Mouse (Mus musculus) embryonic facial prominence, embryonic 14.5 days (tissue): ENCODE data around the gene Rnft2. TPM values are rescaled to one million over a fixed set of nuclear protein-coding genes. Genes with fewer than 3 reads are reported as not detected.

Experiments used
- ATAC-seq: fragments of 200-750 bp; cut with Nextera tagmentation; 2 replicates; pipeline ENCODE4 v1.8.0; 2017; ENCODE audit warnings: low read depth, moderate number of reproducible peaks, moderate TSS enrichment
- DNase-seq: peaks from one replicate; pipeline ENCODE4 v3.0.0-alpha.2; 2015; ENCODE audit warnings: low spot score
- H3K27ac ChIP-seq: fragments of 300-500 bp; sonication (generic); replicated peaks from 2 replicates; pipeline ENCODE4 v1.5.1; 2014; ENCODE audit warnings: low read depth, mild to moderate bottlenecking, low read length, moderate library complexity
- H3K27me3 ChIP-seq: fragments of 300-500 bp; sonication (generic); replicated peaks from 2 replicates; pipeline ENCODE4 v1.6.1; 2014; ENCODE audit warnings: low read length; ENCODE audit not compliant: control insufficient read depth, insufficient read depth
- H3K36me3 ChIP-seq: fragments of 300-500 bp; sonication (generic); 2 replicates; pipeline ENCODE4 v1.6.1; 2014; ENCODE audit warnings: low read length, mixed read lengths; ENCODE audit not compliant: control insufficient read depth, insufficient read depth
- H3K4me1 ChIP-seq: fragments of 300-500 bp; sonication (generic); 2 replicates; pipeline ENCODE4 v1.6.1; 2014; ENCODE audit warnings: antibody characterized with exemption, low read length; ENCODE audit not compliant: control insufficient read depth, insufficient read depth
- H3K4me2 ChIP-seq: fragments of 300-500 bp; sonication (generic); 2 replicates; pipeline ENCODE4 v1.6.1; 2014; ENCODE audit warnings: low read depth, mild to moderate bottlenecking, low read length, moderate library complexity, mixed read lengths
- H3K4me3 ChIP-seq: fragments of 300-500 bp; sonication (generic); 2 replicates; pipeline ENCODE4 v1.5.1; 2014; ENCODE audit warnings: low read depth, mild to moderate bottlenecking, low read length
- H3K9ac ChIP-seq: fragments of 300-500 bp; sonication (generic); 2 replicates; pipeline ENCODE4 v1.6.1; 2014; ENCODE audit warnings: low read depth, mild to moderate bottlenecking, low read length, moderate library complexity, mixed read lengths
- H3K9me3 ChIP-seq: fragments of 300-500 bp; sonication (generic); 2 replicates; pipeline ENCODE4 v1.6.1; 2016; ENCODE audit warnings: low read length; ENCODE audit not compliant: control insufficient read depth
- WGBS: fragments of 180-500 bp; shearing (Covaris S2); extraction: QIAGEN DNeasy Blood & Tissue Kit; methylation state at CpG from one replicate; pipeline ENCODE4 v1.1.7; 2014; 5-methylcytosine and 5-hydroxymethylcytosine counted together
- polyA plus RNA-seq: library from polyadenylated mRNA; unstranded; fragments of >200 nt; fragmentation: Nextera tagmentation; extraction: Ambion mirVana; gene quantifications from 2 replicates; pipeline ENCODE4 v1.2.1, GENCODE M21; 2014

Rnft2 gene
- polyA plus RNA-seq, 1 experiment from 2014 or later = 2.8 TPM

DNA sequence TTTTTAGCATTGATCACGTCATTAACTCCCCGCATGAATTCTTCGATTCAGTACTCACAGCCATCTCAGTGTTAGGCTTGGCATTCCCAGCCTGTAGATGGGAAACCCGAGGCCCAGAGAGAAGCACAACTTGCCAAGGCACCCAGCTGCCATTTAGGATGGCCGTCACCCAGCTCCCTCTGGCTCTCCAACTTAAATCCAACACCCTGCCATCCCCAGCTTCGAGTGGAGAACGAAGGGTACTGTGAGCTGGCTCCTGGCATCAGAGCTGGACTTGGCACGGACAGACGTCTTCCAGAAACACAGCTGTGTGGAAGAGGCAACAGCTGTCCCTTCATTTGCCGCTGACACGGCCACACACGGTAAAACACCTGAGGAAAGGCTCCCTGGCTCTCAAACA is 80.3 kb downstream of the Rnft2 start, which contains the start of gene Hrk:
TSS of gene Hrk (plus strand) at position 68 of the 400 bp plus-strand sequence.
- Histone ChIP-seq H3K9ac (no peak within 1 kb of the TSS), H3K4me3 (no peak within 1 kb of the TSS), H3K27ac (no peak within 1 kb of the TSS), H3K27me3 (peaks cover 42% of the 10 kb centered on the region), H3K4me2 (no peak within 1 kb of the TSS), H3K4me1 (no peaks in the 10 kb centered on the region), H3K36me3 (no peaks in the 10 kb centered on the region), H3K9me3 (no peaks in the 10 kb centered on the region)
- DNase-seq (no peak), ATAC-seq (no peak)
- 65% methylated on average over 12 of the region's 12 CpGs for WGBS

DNA sequence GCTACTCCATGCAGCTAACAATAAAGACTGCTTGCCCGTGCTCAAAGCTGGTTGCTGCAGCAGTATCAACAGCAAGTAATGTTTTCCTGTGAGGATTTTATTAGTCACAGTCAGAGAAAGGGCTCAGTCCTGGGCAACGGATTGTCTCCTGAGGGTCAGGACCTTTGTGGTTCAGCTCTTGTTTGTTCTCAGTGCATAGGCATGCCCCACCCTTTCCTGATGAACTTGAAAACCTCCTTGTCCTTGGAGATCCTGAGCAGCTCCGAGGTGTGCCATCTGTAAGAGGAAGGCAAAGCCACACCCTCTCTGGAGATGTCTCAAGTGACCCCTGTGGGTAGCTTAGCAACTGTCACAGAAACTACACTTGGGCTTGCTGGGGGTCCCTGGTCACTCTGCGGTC is 84.2 kb downstream of the Rnft2 start:
- DNase-seq = no peak
- Histone ChIP-seq H3K27me3 (peaks cover 16% of the 10 kb centered on the region; the same call in 1 of the 2 replicates), H3K27ac (no peak overlapping the region), H3K9ac (no peak overlapping the region), H3K9me3 (no peaks in the 10 kb centered on the region), H3K4me1 (no peaks in the 10 kb centered on the region), H3K4me3 (no peak overlapping the region), H3K36me3 (no peaks in the 10 kb centered on the region), H3K4me2 (no peak overlapping the region)
- ATAC-seq = no peak
- WGBS = 35% methylated on average over 4 of the region's 4 CpGs

DNA sequence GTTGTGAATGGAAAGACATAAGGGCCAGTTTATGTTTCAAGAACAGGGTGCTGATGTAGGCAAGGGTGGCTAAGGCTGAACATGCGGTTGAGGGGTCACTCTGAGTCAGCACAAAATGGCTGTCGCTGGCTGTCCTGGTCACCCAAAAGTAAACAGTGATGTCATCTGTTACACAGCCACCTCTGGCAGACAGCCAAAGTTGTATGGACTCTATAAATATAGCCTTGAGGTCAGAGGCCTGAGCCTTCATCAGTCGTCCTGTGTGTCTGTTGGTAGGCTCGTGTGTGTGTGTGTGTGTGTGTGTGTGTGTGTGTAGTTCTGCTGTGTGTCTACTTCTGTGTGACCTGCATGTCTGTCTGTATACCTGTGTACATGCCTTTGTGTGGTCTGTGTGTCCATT is 87.9 kb downstream of the Rnft2 start:
- Histone ChIP-seq H3K4me1 (peaks cover 6% of the 10 kb centered on the region; the same call in 1 of the 2 replicates), H3K4me3 (no peak overlapping the region), H3K9ac (no peak overlapping the region), H3K4me2 (no peak overlapping the region), H3K27me3 (peaks cover 6% of the 10 kb centered on the region; the same call in 1 of the 2 replicates), H3K36me3 (no peaks in the 10 kb centered on the region), H3K9me3 (no peaks in the 10 kb centered on the region), H3K27ac (no peak overlapping the region)
- WGBS = 51% methylated on average over 4 of the region's 4 CpGs
- ATAC-seq = no peak
- no peak for DNase-seq

- no peak for ATAC-seq
- peak overlapping the region; percentile 67 for H3K4me2 ChIP-seq
- DNase-seq = no peak
- peak overlapping the region; percentile 84 for H3K4me3 ChIP-seq
- 22% methylated on average over 9 of the region's 9 CpGs for WGBS
- no peaks in the 10 kb centered on the region for H3K9me3 ChIP-seq
- peak overlapping the region; percentile 86 for H3K9ac ChIP-seq
- 0 out of 2 replicates have a peak, but pooled peaks cover 5% of the 10 kb centered on the region for H3K36me3 ChIP-seq
- H3K27ac ChIP-seq = no peak overlapping the region
- H3K27me3 ChIP-seq = 0 out of 2 replicates have a peak, but pooled peaks cover 3% of the 10 kb centered on the region
- H3K4me1 ChIP-seq = peaks cover 6% of the 10 kb centered on the region; the same call in 1 of the 2 replicates
Measured at GRCm38 (mm10) chr5:118155565-118155947, 89.4 kb downstream of the Rnft2 start.

DNA sequence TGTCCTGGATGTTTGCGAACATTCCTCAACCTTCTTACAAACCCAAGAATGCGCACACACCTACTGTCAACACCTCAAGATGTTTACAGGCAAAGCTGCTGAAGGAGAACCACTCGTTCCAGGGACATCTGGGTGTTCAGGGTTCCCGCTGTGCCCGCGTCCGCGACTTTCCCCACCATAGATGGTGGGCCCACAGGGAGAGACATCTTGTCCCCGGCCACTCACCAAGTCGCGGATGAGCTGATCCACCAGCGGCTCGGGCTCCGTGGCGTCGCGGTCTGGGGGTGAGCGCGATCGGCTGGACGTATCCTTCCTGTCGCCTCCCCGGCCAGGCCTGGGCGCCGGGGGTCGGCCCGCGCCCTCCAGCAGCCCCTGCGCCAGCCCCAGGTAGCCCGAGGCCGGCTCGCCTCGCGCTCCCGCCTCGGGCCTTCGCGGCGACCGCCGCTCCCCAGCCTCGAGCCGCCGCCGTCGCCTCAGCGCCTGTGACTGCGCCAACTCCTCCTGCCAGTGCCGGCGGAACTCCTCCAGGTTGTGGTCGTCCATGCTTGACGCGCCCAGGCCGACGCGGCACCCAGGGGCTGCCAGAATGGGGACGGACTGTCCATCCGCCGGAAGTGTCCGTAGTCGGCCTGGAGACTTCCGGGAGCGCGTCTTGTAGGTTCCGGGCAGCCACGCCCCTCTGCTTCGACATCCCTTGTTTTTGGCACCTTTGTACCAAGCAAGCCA is 89.9 kb downstream of the Rnft2 start, which contains the start of gene Fbxw8:
TSS of gene Fbxw8 (minus strand) at position 626 of the 726 bp plus-strand sequence.
- H3K36me3 ChIP-seq = 0 out of 2 replicates have a peak, but pooled peaks cover 5% of the 10 kb centered on the region
- peaks cover 6% of the 10 kb centered on the region; the same call in 1 of the 2 replicates for H3K4me1 ChIP-seq
- peak; percentile 93 for DNase-seq
- no peak within 1 kb of the TSS for H3K27ac ChIP-seq
- no peaks in the 10 kb centered on the region for H3K9me3 ChIP-seq
- under 1% methylated on average over 55 of the region's 67 CpGs for WGBS
- peak within 1 kb of the TSS; percentile 86 for H3K9ac ChIP-seq
- peak within 1 kb of the TSS; percentile 67 for H3K4me2 ChIP-seq
- no peaks in the 10 kb centered on the region for H3K27me3 ChIP-seq
- peak within 1 kb of the TSS; percentile 84 for H3K4me3 ChIP-seq
- peak; percentile 94 for ATAC-seq

DNA sequence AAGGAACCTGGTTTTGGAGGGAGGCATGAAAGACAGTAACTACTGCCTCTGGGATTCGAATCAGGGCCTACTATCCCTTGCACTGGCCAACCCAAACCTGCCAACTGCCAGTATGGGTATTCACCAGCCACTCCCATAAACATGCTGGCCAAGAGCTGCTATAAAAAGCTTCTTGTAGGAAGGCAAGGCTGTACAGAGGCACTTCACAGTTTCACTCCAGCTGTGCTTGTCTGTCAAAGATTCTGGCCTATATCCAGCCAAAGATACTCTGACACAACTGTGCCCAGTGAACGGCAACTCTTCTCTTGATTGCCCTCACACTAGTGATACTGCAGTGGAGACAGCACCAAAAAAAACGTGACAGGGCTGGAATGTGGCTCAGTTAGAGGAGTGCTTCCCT is 95.2 kb downstream of the Rnft2 start:
- no peak overlapping the region for H3K4me2 ChIP-seq
- H3K27ac ChIP-seq = no peak overlapping the region
- H3K36me3 ChIP-seq = peaks cover 11% of the 10 kb centered on the region; the same call in 1 of the 2 replicates
- no peak overlapping the region for H3K9ac ChIP-seq
- H3K4me1 ChIP-seq = peaks cover 6% of the 10 kb centered on the region; the same call in 1 of the 2 replicates
- no peaks in the 10 kb centered on the region for H3K27me3 ChIP-seq
- no peak overlapping the region for H3K4me3 ChIP-seq
- DNase-seq (peak; percentile 76), ATAC-seq (peak; percentile 76)
- 73% methylated on average over 3 of the region's 3 CpGs for WGBS
- H3K9me3 ChIP-seq = no peaks in the 10 kb centered on the region

GRCm38 (mm10) chr5:118147264-118147663 is 97.7 kb downstream of the Rnft2 start:
- Histone ChIP-seq H3K4me2 (no peak overlapping the region), H3K9ac (0 out of 2 replicates have a peak overlapping the region, but pooled peaks have one; percentile 6), H3K9me3 (no peaks in the 10 kb centered on the region), H3K4me1 (no peaks in the 10 kb centered on the region), H3K4me3 (no peak overlapping the region), H3K27ac (no peak overlapping the region), H3K36me3 (peaks cover 11% of the 10 kb centered on the region; the same call in 1 of the 2 replicates), H3K27me3 (no peaks in the 10 kb centered on the region)
- ATAC-seq (no peak), DNase-seq (no peak)
- 81% methylated on average over 10 of the region's 10 CpGs for WGBS

- 0 out of 2 replicates have a peak, but pooled peaks have one; percentile 39 for ATAC-seq
- H3K9me3 ChIP-seq = no peaks in the 10 kb centered on the region
- no peaks in the 10 kb centered on the region for H3K4me1 ChIP-seq
- H3K27ac ChIP-seq = 0 out of 2 replicates have a peak overlapping the region, but pooled peaks have one; percentile 40
- no peaks in the 10 kb centered on the region for H3K27me3 ChIP-seq
- H3K4me2 ChIP-seq = no peak overlapping the region
- no peak overlapping the region for H3K9ac ChIP-seq
- peak; percentile 65 for DNase-seq
- H3K36me3 ChIP-seq = peaks cover 17% of the 10 kb centered on the region
- H3K4me3 ChIP-seq = no peak overlapping the region
- WGBS = 64% methylated on average over 15 of the region's 15 CpGs
Measured at GRCm38 (mm10) chr5:118145999-118146679, 98.8 kb downstream of the Rnft2 start.
